In genomic region chr19:16273021-16273420, GRCm38 (mm10) we compare ENCODE assay signal across 11 mouse cellular contexts.
"Had no signal": no experiment of that assay in that cellular context is flagged by ENCODE, and none has a peak within 500 bp of the region (broad histone marks: within the 10 kb centered on the region; RNA-seq: fewer than 3 reads in every experiment).

No protein-coding gene starts in this region.

- H3K27me3 ChIP-seq: intestine, embryonic 15.5 days; kidney, embryonic 15.5 days; limb, embryonic 15.5 days; liver, embryonic 12.5 days; lung, embryonic 15.5 days had no signal

- H3K27ac ChIP-seq: intestine, embryonic 15.5 days; kidney, embryonic 15.5 days; limb, embryonic 15.5 days; liver, embryonic 12.5 days; lung, embryonic 15.5 days had no signal

- H3K9me3 ChIP-seq: intestine, embryonic 15.5 days; kidney, embryonic 15.5 days; limb, embryonic 15.5 days; liver, embryonic 12.5 days; lung, embryonic 15.5 days had no signal

- DNase-seq: kidney, adult 18-20 months; kidney, postnatal 14 days; left cerebral cortex, postnatal 4 days; right cerebral cortex, postnatal 14 days; thymus, adult 18-20 months; thymus, postnatal 14 days had no signal

- H3K9ac ChIP-seq: intestine, embryonic 15.5 days; kidney, embryonic 15.5 days; limb, embryonic 15.5 days; liver, embryonic 12.5 days; lung, embryonic 15.5 days had no signal

- H3K4me1 ChIP-seq: liver, embryonic 12.5 days had no signal

- H3K4me2 ChIP-seq: intestine, embryonic 15.5 days; kidney, embryonic 15.5 days; limb, embryonic 15.5 days; liver, embryonic 12.5 days; lung, embryonic 15.5 days had no signal

- H3K4me3 ChIP-seq: intestine, embryonic 15.5 days; kidney, embryonic 15.5 days; limb, embryonic 15.5 days; liver, embryonic 12.5 days; lung, embryonic 15.5 days had no signal

- ATAC-seq: intestine, embryonic 15.5 days; liver, embryonic 12.5 days had no signal

- H3K36me3 ChIP-seq: intestine, embryonic 15.5 days; limb, embryonic 15.5 days; liver, embryonic 12.5 days; lung, embryonic 15.5 days had no signal
